Mouse (Mus musculus) embryonic fibroblast, embryonic 13.5 days (primary cell): ENCODE measurements at regions not wholly inside any gene's neighbourhood (a gene's known extent, or its start where the extent isn't known, plus 50 kb on each side); places are given as distances from the start of the nearest gene placed in this dataset.

Source experiments
- H3K27ac ChIP-seq: 2 replicates; pipeline ENCODE4 v1.5.1; 2012; ENCODE audit warnings: low read length, control low read depth, inconsistent platforms; ENCODE audit not compliant: insufficient read depth
- H3K4me1 ChIP-seq: 2 replicates; pipeline ENCODE4 v1.6.1; 2011; ENCODE audit warnings: low read length; ENCODE audit not compliant: control insufficient read depth, insufficient read depth
- H3K4me3 ChIP-seq: 2 replicates; pipeline ENCODE4 v1.5.1; 2011; ENCODE audit warnings: mild to moderate bottlenecking, control low read depth, low read length; ENCODE audit not compliant: insufficient read depth
- CTCF ChIP-seq: IDR thresholded peaks from 2 replicates; pipeline ENCODE4 v1.5.1; 2011; ENCODE audit warnings: mild to moderate bottlenecking, control low read depth, low read length, moderate library complexity, borderline replicate concordance; ENCODE audit not compliant: insufficient read depth
- POLR2A ChIP-seq: IDR thresholded peaks from 2 replicates; pipeline ENCODE4 v1.6.1; 2011; ENCODE audit warnings: low read depth, mild to moderate bottlenecking, control low read depth, low read length, moderate library complexity

- Histone ChIP-seq H3K4me3 (no peak overlapping the region), H3K4me1 (no peaks in the 10 kb centered on the region), H3K27ac (no peak overlapping the region)
- TF ChIP-seq POLR2A (no peak), CTCF (no peak)
These were observed 132.1 kb upstream of the Hs3st2 start for GRCm38 (mm10) chr7:121259497-121260009.

- no peaks in the 10 kb centered on the region for H3K4me1 ChIP-seq
- no peak overlapping the region for H3K27ac ChIP-seq
- no peak for TF ChIP-seq POLR2A
- no peak for TF ChIP-seq CTCF
- no peak overlapping the region for H3K4me3 ChIP-seq
These were observed 122.3 kb upstream of the Hs3st2 start for GRCm38 (mm10) chr7:121269358-121269757.

- Histone ChIP-seq H3K27ac (no peak overlapping the region), H3K4me1 (no peaks in the 10 kb centered on the region), H3K4me3 (no peak overlapping the region)
- no peak for TF ChIP-seq CTCF
- no peak for TF ChIP-seq POLR2A
These were observed 111.1 kb upstream of the Hs3st2 start for GRCm38 (mm10) chr7:121280597-121280996.

- Histone ChIP-seq H3K4me3 (no peak overlapping the region), H3K4me1 (no peaks in the 10 kb centered on the region), H3K27ac (no peak overlapping the region)
- TF ChIP-seq CTCF (no peak), POLR2A (no peak)
These were observed 109.5 kb upstream of the Hs3st2 start for GRCm38 (mm10) chr7:121282154-121282553.

- H3K4me1 ChIP-seq = no peaks in the 10 kb centered on the region
- H3K4me3 ChIP-seq = no peak overlapping the region
- H3K27ac ChIP-seq = no peak overlapping the region
- TF ChIP-seq POLR2A = no peak
- no peak for TF ChIP-seq CTCF
These were observed 101.9 kb upstream of the Hs3st2 start for GRCm38 (mm10) chr7:121289737-121290136.

GRCm38 (mm10) chr7:121296151-121296695 lies 95.4 kb upstream of the Hs3st2 start:
- H3K4me3 ChIP-seq = no peak overlapping the region
- H3K4me1 ChIP-seq = no peaks in the 10 kb centered on the region
- no peak overlapping the region for H3K27ac ChIP-seq
- TF ChIP-seq CTCF (no peak), POLR2A (no peak)

- Histone ChIP-seq H3K27ac (no peak overlapping the region), H3K4me3 (no peak overlapping the region), H3K4me1 (no peaks in the 10 kb centered on the region)
- TF ChIP-seq POLR2A (no peak), CTCF (no peak)
These were observed 78.6 kb upstream of the Hs3st2 start for GRCm38 (mm10) chr7:121312961-121313587.

GRCm38 (mm10) chr7:121314521-121314920 lies 77.1 kb upstream of the Hs3st2 start:
- TF ChIP-seq POLR2A (no peak), CTCF (no peak)
- Histone ChIP-seq H3K27ac (no peak overlapping the region), H3K4me3 (no peak overlapping the region), H3K4me1 (no peaks in the 10 kb centered on the region)

GRCm38 (mm10) chr7:121329274-121329673 lies 62.4 kb upstream of the Hs3st2 start:
- Histone ChIP-seq H3K4me1 (no peaks in the 10 kb centered on the region), H3K4me3 (no peak overlapping the region), H3K27ac (no peak overlapping the region)
- TF ChIP-seq POLR2A (no peak), CTCF (no peak)

GRCm38 (mm10) chr7:121332532-121332931 lies 59.1 kb upstream of the Hs3st2 start:
- no peaks in the 10 kb centered on the region for H3K4me1 ChIP-seq
- H3K4me3 ChIP-seq = no peak overlapping the region
- no peak for TF ChIP-seq CTCF
- no peak for TF ChIP-seq POLR2A
- no peak overlapping the region for H3K27ac ChIP-seq
